Mouse (Mus musculus) ES-Bruce4 (cell line): ENCODE measurements around the gene Rbfox3. TPM values are rescaled to one million over a fixed set of nuclear protein-coding genes. Genes with fewer than 3 reads are reported as not detected.

Experiments
- H3K27ac ChIP-seq: 2 replicates; pipeline ENCODE4 v1.5.1; 2012; ENCODE audit warnings: low read length, inconsistent platforms; ENCODE audit not compliant: insufficient read depth
- H3K27me3 ChIP-seq: 2 replicates; pipeline ENCODE4 v1.6.1; 2012; ENCODE audit warnings: mild to moderate bottlenecking, low read length, inconsistent platforms; ENCODE audit not compliant: control insufficient read depth, poor library complexity, insufficient read depth, severe bottlenecking
- H3K36me3 ChIP-seq: 2 replicates; pipeline ENCODE4 v1.6.1; 2012; ENCODE audit warnings: inconsistent platforms, mild to moderate bottlenecking, low read length, moderate library complexity; ENCODE audit not compliant: control insufficient read depth, poor library complexity, insufficient read depth, severe bottlenecking
- H3K4me1 ChIP-seq: one replicate; pipeline ENCODE4 v1.8.1; 2011; ENCODE audit warnings: low read length; ENCODE audit not compliant: control insufficient read depth, insufficient read depth
- H3K4me3 ChIP-seq: 2 replicates; pipeline ENCODE4 v1.5.1; 2011; ENCODE audit warnings: low read depth, mild to moderate bottlenecking, low read length
- H3K9ac ChIP-seq: 2 replicates; pipeline ENCODE4 v1.6.1; 2012; ENCODE audit warnings: low read depth, mild to moderate bottlenecking, inconsistent platforms; ENCODE audit not compliant: poor library complexity, severe bottlenecking
- H3K9me3 ChIP-seq: replicated peaks from 2 replicates; pipeline ENCODE4 v1.6.1; 2012; ENCODE audit warnings: mild to moderate bottlenecking, low read length, inconsistent platforms; ENCODE audit not compliant: control insufficient read depth, poor library complexity, insufficient read depth, severe bottlenecking
- CTCF ChIP-seq: IDR thresholded peaks from one replicate; pipeline ENCODE4 v1.8.1; 2011; ENCODE audit warnings: low read depth, low read length
- EP300 ChIP-seq: IDR thresholded peaks from 2 replicates; pipeline ENCODE4 v1.6.1; 2011; ENCODE audit warnings: low read depth, low read length; ENCODE audit not compliant: insufficient read depth
- POLR2A ChIP-seq: IDR thresholded peaks from one replicate; pipeline ENCODE4 v1.8.1; 2011; ENCODE audit warnings: low read length; ENCODE audit not compliant: insufficient read depth
- polyA plus RNA-seq: library from polyadenylated mRNA; stranded (reverse); fragments of >200 nt; gene quantifications from 2 replicates; pipeline ENCODE4 v1.2.4, GENCODE M21; 2011; ENCODE audit warnings: low read depth; ENCODE audit not compliant: missing spikeins, insufficient read depth, insufficient read length

Rbfox3 gene
- polyA plus RNA-seq, 1 experiment: 0.85 TPM

DNA sequence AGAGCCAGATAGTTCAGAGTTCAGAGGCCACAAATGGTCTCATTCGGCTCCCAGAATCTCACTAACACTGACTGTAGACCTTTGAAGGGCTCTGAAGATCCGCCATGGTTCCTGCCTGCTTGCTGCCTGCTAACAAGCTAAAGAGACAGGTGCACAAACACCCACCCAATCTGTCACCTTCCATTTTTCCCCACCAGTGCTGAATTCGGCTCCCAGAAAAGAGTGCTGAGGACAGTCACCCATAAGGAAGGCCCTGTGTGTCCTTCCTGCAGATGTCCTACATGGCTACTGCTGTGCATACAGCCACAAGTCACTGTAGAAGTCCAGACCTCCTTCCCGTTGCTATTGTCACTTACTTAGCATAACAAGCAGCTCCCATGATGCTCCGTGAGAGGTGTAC, 16.6 kb downstream of the Rbfox3 start:
- Histone ChIP-seq H3K9ac (no peak overlapping the region), H3K36me3 (no peaks in the 10 kb centered on the region), H3K9me3 (no peaks in the 10 kb centered on the region), H3K4me3 (no peak overlapping the region), H3K4me1 (no peaks in the 10 kb centered on the region), H3K27me3 (no peaks in the 10 kb centered on the region; the same call in 1 of the 2 replicates), H3K27ac (no peak overlapping the region)
- no peak for TF ChIP-seq EP300
- no peak for TF ChIP-seq POLR2A
- no peak for TF ChIP-seq CTCF

DNA sequence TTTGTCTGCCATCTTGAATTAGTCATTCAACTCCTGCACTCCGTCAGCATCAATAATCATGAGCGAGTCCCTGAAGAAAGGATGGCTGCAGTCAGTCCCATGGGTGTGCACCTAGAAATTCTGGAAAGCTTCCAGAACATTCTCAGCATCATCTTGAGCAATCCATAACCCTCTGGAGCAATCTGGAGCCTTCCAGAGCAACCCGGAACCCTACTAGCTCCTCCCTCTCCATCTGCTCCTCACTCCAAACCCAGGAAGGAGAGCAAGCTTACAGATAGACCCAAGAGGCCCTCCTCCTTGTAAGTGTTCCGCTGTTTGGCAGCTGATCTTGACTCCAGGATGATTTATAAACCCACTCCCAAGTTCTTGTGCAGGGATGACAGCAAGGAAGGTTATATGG, 17.2 kb downstream of the Rbfox3 start:
- Histone ChIP-seq H3K27ac (no peak overlapping the region), H3K4me3 (no peak overlapping the region), H3K27me3 (no peaks in the 10 kb centered on the region), H3K4me1 (no peaks in the 10 kb centered on the region), H3K9me3 (no peaks in the 10 kb centered on the region), H3K9ac (no peak overlapping the region), H3K36me3 (no peaks in the 10 kb centered on the region)
- no peak for TF ChIP-seq EP300
- TF ChIP-seq CTCF: no peak
- TF ChIP-seq POLR2A: no peak

DNA sequence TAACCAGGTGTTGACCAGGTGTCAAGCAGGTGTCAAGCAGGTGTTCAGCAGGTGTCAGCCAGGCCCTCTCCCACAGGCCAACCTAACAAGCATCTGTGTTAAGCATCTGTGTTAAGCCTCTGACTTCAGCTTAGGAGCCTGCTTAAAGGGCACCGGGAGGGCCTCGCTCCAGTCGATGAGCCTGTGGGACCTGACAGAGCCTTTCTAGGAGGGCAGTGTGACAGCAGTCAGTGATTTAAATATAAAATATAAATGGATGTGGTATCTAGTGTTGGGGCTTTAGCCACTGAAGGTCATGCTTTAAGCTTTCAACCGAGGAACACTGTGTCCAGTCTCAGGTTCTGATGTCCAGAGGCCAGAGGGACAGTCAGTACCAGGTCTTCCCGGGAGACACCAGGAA, 18.5 kb downstream of the Rbfox3 start:
- H3K9ac ChIP-seq: no peak overlapping the region
- no peaks in the 10 kb centered on the region for H3K9me3 ChIP-seq
- no peaks in the 10 kb centered on the region for H3K4me1 ChIP-seq
- no peak overlapping the region for H3K27ac ChIP-seq
- TF ChIP-seq EP300 (no peak), POLR2A (no peak), CTCF (no peak)
- H3K27me3 ChIP-seq: no peaks in the 10 kb centered on the region
- H3K36me3 ChIP-seq: no peaks in the 10 kb centered on the region
- no peak overlapping the region for H3K4me3 ChIP-seq

DNA sequence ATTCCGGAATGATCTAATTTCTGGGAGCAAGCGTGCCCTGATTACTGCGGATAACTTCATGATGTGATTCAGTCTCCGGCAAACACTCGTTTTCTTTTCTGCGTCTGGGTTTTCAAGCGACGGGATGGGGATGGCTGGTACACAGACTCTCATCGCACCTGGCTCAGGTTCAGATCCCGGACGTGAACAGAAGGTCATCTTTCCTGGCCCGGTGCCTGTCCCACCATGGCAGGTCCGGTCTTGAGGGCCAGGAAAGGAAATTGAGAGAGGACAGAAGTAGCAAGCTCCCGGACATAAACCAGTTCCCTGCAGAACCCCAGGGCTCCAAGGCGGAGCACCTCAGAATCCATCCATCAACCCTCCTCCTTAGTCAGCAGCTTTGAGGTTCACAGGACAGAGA, 19.9 kb downstream of the Rbfox3 start:
- no peak overlapping the region for H3K27ac ChIP-seq
- H3K9ac ChIP-seq: no peak overlapping the region
- H3K27me3 ChIP-seq: no peaks in the 10 kb centered on the region
- no peaks in the 10 kb centered on the region for H3K9me3 ChIP-seq
- H3K36me3 ChIP-seq: no peaks in the 10 kb centered on the region
- no peak overlapping the region for H3K4me3 ChIP-seq
- no peak for TF ChIP-seq CTCF
- TF ChIP-seq EP300: no peak
- TF ChIP-seq POLR2A: no peak
- no peaks in the 10 kb centered on the region for H3K4me1 ChIP-seq

DNA sequence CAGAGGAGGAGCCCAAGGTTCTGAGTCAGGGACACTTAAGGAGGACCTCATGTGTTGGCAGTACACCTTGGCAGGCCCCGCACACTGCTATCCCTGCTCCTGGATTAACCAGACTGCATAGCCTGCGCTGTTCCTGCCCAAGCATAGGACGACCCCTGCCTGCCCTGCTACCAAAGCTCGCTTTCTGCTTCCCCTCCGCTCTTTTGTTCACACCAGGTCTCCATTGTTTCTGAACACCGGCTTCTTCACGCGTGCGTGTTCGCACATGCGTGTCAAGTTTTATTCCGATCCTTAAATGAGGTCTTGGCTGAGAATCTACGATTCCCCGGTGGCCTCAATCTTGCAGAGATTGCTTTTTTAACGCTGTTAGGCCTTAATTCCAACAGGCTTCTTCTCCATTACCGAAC, 20.4 kb downstream of the Rbfox3 start:
- TF ChIP-seq EP300: no peak
- TF ChIP-seq POLR2A: no peak
- TF ChIP-seq CTCF: no peak
- Histone ChIP-seq H3K4me3 (no peak overlapping the region), H3K27me3 (no peaks in the 10 kb centered on the region), H3K36me3 (no peaks in the 10 kb centered on the region), H3K27ac (no peak overlapping the region), H3K4me1 (no peaks in the 10 kb centered on the region), H3K9me3 (no peaks in the 10 kb centered on the region), H3K9ac (no peak overlapping the region)

DNA sequence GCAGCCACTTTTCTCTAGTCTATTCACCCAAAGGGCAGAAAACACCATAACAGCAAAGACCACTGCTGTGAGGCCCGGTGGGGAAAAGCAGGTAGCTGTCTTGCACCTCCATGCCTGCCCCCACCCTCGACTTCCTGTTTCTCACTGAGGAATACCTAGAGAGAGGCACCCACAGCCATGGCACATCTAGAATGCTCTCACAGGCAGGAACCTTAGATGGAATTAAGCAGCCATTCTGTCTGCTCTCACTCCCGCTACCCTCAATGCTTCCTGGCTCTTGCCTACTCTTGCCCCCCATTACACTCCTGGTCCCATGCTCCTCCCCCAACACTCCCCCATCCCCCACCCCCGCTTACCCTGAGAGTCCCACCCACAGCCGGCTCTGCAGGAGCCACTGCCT, 20.9 kb downstream of the Rbfox3 start:
- Histone ChIP-seq H3K4me3 (no peak overlapping the region), H3K9ac (no peak overlapping the region), H3K36me3 (no peaks in the 10 kb centered on the region), H3K27ac (no peak overlapping the region), H3K27me3 (no peaks in the 10 kb centered on the region), H3K9me3 (no peaks in the 10 kb centered on the region), H3K4me1 (no peaks in the 10 kb centered on the region)
- no peak for TF ChIP-seq EP300
- TF ChIP-seq CTCF: no peak
- TF ChIP-seq POLR2A: no peak
